Comparison of ENCODE assay signal across 9 mouse cellular contexts in genomic region chr11:101813259-101813658, GRCm38 (mm10). TPM values are rescaled to one million over a fixed set of nuclear protein-coding genes. Genes with fewer than 3 reads are reported as not detected.
DNase-seq lines count a peak whose midpoint lies in the region; ATAC-seq and TF ChIP-seq lines count a peak whose summit lies in the region.
"Had no signal": no experiment of that assay in that cellular context is flagged by ENCODE, and none has a peak within 500 bp of the region (broad histone marks: within the 10 kb centered on the region; RNA-seq: fewer than 3 reads in every experiment).

No protein-coding gene starts in this region.

- no peaks in the 10 kb centered on the region for H3K36me3 ChIP-seq in midbrain, postnatal 0 days (ENCODE audit: insufficient read depth, low read length)
- H3K36me3 ChIP-seq: stomach, embryonic 15.5 days had no signal

- peaks cover 4% of the 10 kb centered on the region for H3K4me1 ChIP-seq in midbrain, postnatal 0 days (ENCODE audit: insufficient read depth, low read length)

- under 1% methylated on average over 7 of the region's 7 CpGs for WGBS in midbrain, postnatal 0 days

- intact Hi-C loops in left cerebral cortex, postnatal 10 days (cut with DNase I): loop anchor here (2.0 to 5.0 kb wide), 2 partner anchors 98 to 149 kb away; no protein-coding TSS in a partner anchor

- H3K27ac ChIP-seq in midbrain, postnatal 0 days (ENCODE audit: low read depth, low read length): no peak overlapping the region
- H3K27ac ChIP-seq: stomach, embryonic 15.5 days had no signal

- no peak overlapping the region for H3K4me2 ChIP-seq in midbrain, postnatal 0 days (ENCODE audit: low read depth, low read length, poor library complexity, severe bottlenecking)
- H3K4me2 ChIP-seq: stomach, embryonic 15.5 days had no signal

- H3K9ac ChIP-seq in midbrain, postnatal 0 days (replicated peaks; ENCODE audit: low read length, poor library complexity, severe bottlenecking): no peak overlapping the region
- H3K9ac ChIP-seq: stomach, embryonic 15.5 days had no signal

- H3K9me3 ChIP-seq in midbrain, postnatal 0 days (ENCODE audit: low read length): no peaks in the 10 kb centered on the region
- H3K9me3 ChIP-seq: stomach, embryonic 15.5 days had no signal

- peak; percentile 74 for DNase-seq in cerebellum, adult 11 months
- peak; percentile 82 to 83 for DNase-seq in adrenal gland, postnatal 36 days
- peak; percentile 78 to 79 for DNase-seq in left cerebral cortex, postnatal 10 days (ENCODE audit: extremely low spot score in 1 of 2, low spot score in 2 of 2)
- peak; percentile 80 for DNase-seq in midbrain, postnatal 0 days (ENCODE audit: low spot score)
- DNase-seq in spleen, postnatal 4 days (ENCODE audit: low spot score in 2 of 2): peak; percentile 71 to 89

- ATAC-seq in cerebellum, adult (ENCODE audit: insufficient number of reproducible peaks, low FRiP score, low TSS enrichment): no peak
- peak; percentile 85 for ATAC-seq in erythroblast, adult 5-6 weeks (replicated peaks; ENCODE audit: low FRiP score, poor library complexity, severe bottlenecking)
- ATAC-seq in hematopoietic stem cell, adult 5-6 weeks (replicated peaks in 1 of 2; ENCODE audit: insufficient read depth in 1 of 2, low FRiP score in 2 of 2, low TSS enrichment in 1 of 2, low read depth in 1 of 2, poor library complexity in 2 of 2, severe bottlenecking in 2 of 2): peak; percentile 75 to 93
- no peak; the same call in 1 of the 2 replicates for ATAC-seq in midbrain, postnatal 0 days (ENCODE audit: low FRiP score)

- H3K4me3 ChIP-seq in midbrain, postnatal 0 days (ENCODE audit: low read depth, low read length): no peak overlapping the region
- H3K4me3 ChIP-seq: stomach, embryonic 15.5 days had no signal

- TF ChIP-seq CTCF in midbrain, postnatal 0 days (IDR thresholded peaks at IDR 0.05): peak; percentile 98

- no peaks in the 10 kb centered on the region for H3K27me3 ChIP-seq in midbrain, postnatal 0 days (ENCODE audit: insufficient read depth, low read length)

RNA-seq across cellular contexts. Expression of gene Etv4, which starts 28.1 kb away (rescaled TPM):
- 1 to 10 TPM; 1.2 to 3.0 TPM for total RNA-seq in adrenal gland, postnatal 36 days (2021)
- not detected in 2 replicates for total RNA-seq in erythroblast, adult 5-6 weeks (2015; ENCODE audit: low replicate concordance)
- not detected in 2 replicates for total RNA-seq in erythroblast, adult 5-6 weeks (2017; ENCODE audit: low replicate concordance)
- not detected in 2 replicates for total RNA-seq in hematopoietic stem cell, adult 5-6 weeks (2017)
- 10 to 100 TPM; 20.3 to 20.9 TPM for total RNA-seq in left cerebral cortex, postnatal 10 days (2021)
- total RNA-seq in midbrain, postnatal 0 days (2014; rRNA removed): 25.6 and 30.4 TPM in 2 replicates
- polyA plus RNA-seq in midbrain, postnatal 0 days (2015; fragmentation: Nextera tagmentation; extraction: Ambion mirVana): 18.4 and 18.5 TPM in 2 replicates

Comparison
In these comparisons a context has a peak if more than half of its experiments do, and no peak if none do; other contexts are left out.
1. ATAC-seq: peak in erythroblast, adult 5-6 weeks (single experiment) and hematopoietic stem cell, adult 5-6 weeks (2 of 2); none in cerebellum, adult (single experiment) and midbrain, postnatal 0 days (single experiment).
2. Peak in every context shown above with its lines, with median percentiles within 50 percentile points of each other: DNase-seq.